Mouse (Mus musculus) heart, embryonic 13.5 days (tissue): ENCODE measurements around the gene Foxm1. TPM values are rescaled to one million over a fixed set of nuclear protein-coding genes. Genes with fewer than 3 reads are reported as not detected.
A peak's percentile ranks its signal among the peaks of the same experiment; 100 is the strongest.
"Not testable (repeated sequence)": the region's sequence is repeated elsewhere in the genome, so short reads cannot be mapped to it uniquely, and the experiment has no call there.

Source experiments
- ATAC-seq: fragments of 200-750 bp; cut with Nextera tagmentation; 2 replicates; pipeline ENCODE4 v1.8.0; 2017; ENCODE audit warnings: moderate TSS enrichment; ENCODE audit not compliant: insufficient number of reproducible peaks, low FRiP score, low TSS enrichment; ENCODE audit errors: extremely low read depth
- H3K27ac ChIP-seq: fragments of 300-500 bp; sonication (generic); replicated peaks from 2 replicates; pipeline ENCODE4 v1.5.1; 2015; ENCODE audit warnings: moderate library complexity, mild to moderate bottlenecking, inconsistent platforms
- H3K27me3 ChIP-seq: fragments of 300-500 bp; sonication (generic); replicated peaks from 2 replicates; pipeline ENCODE4 v1.6.1; 2015; ENCODE audit warnings: mild to moderate bottlenecking, inconsistent platforms
- H3K36me3 ChIP-seq: fragments of 300-500 bp; sonication (generic); 2 replicates; pipeline ENCODE4 v1.6.1; 2015; ENCODE audit warnings: mild to moderate bottlenecking, inconsistent platforms
- H3K4me1 ChIP-seq: fragments of 300-500 bp; sonication (generic); 2 replicates; pipeline ENCODE4 v1.6.1; 2015; ENCODE audit warnings: inconsistent platforms
- H3K4me2 ChIP-seq: fragments of 300-500 bp; sonication (generic); 2 replicates; pipeline ENCODE4 v1.6.1; 2015; ENCODE audit warnings: inconsistent platforms, mild to moderate bottlenecking, moderate library complexity
- H3K4me3 ChIP-seq: fragments of 300-500 bp; sonication (generic); 2 replicates; pipeline ENCODE4 v1.5.1; 2015; ENCODE audit warnings: moderate library complexity, mild to moderate bottlenecking, inconsistent platforms
- H3K9ac ChIP-seq: fragments of 300-500 bp; sonication (generic); 2 replicates; pipeline ENCODE4 v1.6.1; 2015; ENCODE audit warnings: inconsistent platforms, mild to moderate bottlenecking, moderate library complexity
- H3K9me3 ChIP-seq: fragments of 300-500 bp; sonication (generic); 2 replicates; pipeline ENCODE4 v1.6.1; 2016; ENCODE audit warnings: inconsistent platforms
- WGBS: fragments of 180-500 bp; shearing (Covaris S2); methylation state at CpG from one replicate; pipeline ENCODE4 v1.1.7; 2015; ENCODE audit warnings: mixed read lengths; 5-methylcytosine and 5-hydroxymethylcytosine counted together
- polyA plus RNA-seq: library from polyadenylated mRNA; unstranded; fragments of >200 nt; fragmentation: Nextera tagmentation; extraction: Ambion mirVana; gene quantifications from 2 replicates; pipeline ENCODE4 v1.2.1, GENCODE M21; 2015

Gene Foxm1
- polyA plus RNA-seq, 1 experiment from 2014 or later: 23.7 TPM

DNA sequence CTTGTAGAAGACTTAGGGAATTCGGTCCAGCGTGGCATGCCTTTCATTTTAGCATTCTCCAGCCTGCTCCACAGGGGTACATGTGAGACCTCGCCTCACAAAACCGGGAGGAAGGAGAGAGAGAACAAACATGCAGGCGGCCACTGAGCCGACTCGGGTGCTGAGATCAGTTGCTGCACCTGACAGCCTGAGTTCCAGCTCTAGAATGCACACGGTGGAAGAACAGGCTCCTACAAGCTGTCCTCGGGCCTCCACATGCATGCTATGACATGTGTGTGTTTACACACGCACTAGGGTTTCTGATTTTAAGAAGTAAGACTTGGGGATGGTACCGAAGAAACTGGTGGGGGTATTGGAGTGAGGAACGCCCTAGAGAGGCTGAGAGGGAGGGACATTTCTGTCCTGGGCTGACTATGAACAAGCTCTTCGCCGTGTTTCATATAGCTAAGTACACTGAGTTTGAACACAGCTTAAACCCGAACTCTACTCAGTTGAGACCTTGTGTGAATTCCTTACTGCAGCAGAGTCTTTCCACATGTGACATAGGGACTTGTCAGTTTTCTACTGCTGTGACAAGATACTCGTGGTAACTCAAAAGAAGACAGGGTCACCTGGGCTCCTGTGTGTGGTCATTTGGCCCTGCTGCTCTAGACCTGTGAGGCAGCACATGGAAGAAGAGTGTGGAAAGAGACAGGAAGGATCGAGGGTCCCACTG lies 13.8 kb downstream of the Foxm1 start:
- Histone ChIP-seq H3K9ac (no peak overlapping the region), H3K27me3 (no peaks in the 10 kb centered on the region), H3K36me3 (peaks cover 55% of the 10 kb centered on the region), H3K4me2 (no peak overlapping the region), H3K4me1 (peaks cover 8% of the 10 kb centered on the region), H3K9me3 (no peaks in the 10 kb centered on the region), H3K27ac (no peak overlapping the region), H3K4me3 (no peak overlapping the region)
- ATAC-seq: no peak
- WGBS: 90% methylated on average over 17 of the region's 17 CpGs

DNA sequence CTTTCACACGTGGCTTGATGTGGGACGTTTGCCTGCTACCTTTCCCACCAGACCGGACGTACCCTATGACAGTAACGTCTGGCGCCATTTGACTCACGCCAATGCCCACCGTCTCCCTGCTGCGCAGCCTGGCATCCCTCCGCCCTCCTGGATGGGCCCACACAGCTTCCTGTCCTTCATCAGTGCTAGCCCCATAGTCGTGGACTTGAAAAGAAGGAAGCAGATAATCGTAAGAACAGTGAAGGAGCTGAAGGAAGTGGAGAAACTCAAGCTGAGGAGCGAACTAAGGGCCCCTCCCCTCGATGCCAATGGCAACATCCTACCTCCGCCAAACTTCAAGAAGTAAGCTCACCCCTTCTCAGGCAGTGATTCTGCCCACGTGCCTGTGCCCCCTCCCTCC lies 16.9 kb downstream of the Foxm1 start:
- H3K9me3 ChIP-seq: no peaks in the 10 kb centered on the region
- H3K27ac ChIP-seq: no peak overlapping the region
- no peak overlapping the region for H3K9ac ChIP-seq
- ATAC-seq: no peak
- 78% methylated on average over 16 of the region's 16 CpGs for whole genome bisulfite sequencing
- H3K4me1 ChIP-seq: peaks cover 6% of the 10 kb centered on the region
- H3K4me2 ChIP-seq: no peak overlapping the region
- H3K27me3 ChIP-seq: no peaks in the 10 kb centered on the region
- no peak overlapping the region for H3K4me3 ChIP-seq
- peaks cover 24% of the 10 kb centered on the region for H3K36me3 ChIP-seq

DNA sequence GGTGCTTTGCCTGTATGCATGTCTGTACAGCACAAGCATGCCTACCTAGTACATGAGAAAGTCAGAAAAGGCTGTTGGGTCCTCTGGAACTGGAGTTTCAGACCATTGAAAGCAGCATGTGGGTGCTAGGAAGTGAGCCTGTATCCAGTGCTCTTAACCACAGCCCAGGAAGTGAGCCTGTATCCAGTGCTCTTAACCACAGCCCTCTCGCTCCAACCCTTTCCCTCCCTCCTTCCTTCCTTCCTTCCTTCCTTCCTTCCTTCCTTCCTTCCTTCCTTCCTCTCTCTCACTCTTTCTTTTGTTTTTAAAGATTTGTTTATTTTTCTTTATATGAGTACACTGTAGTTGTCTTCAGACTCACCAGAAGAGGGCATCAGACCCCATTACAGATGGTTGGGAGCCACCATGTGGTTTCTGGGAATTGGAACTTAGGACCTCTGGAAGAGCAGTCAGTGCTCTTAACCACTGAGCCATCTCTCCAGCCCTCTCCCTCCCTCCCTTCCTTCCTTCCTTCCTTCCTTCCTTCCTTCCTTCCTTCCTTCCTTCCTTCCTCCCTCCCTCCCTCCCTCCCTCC lies 17.9 kb downstream of the Foxm1 start:
- H3K9ac ChIP-seq, H3K4me3 ChIP-seq, ATAC-seq, H3K27me3 ChIP-seq, H3K27ac ChIP-seq, H3K4me2 ChIP-seq, H3K4me1 ChIP-seq, H3K9me3 ChIP-seq: not testable (repeated sequence)
- peaks cover 17% of the 10 kb centered on the region for H3K36me3 ChIP-seq
- WGBS: 43% methylated on average over 1 of the region's 1 CpGs

- Histone ChIP-seq H3K9ac (no peak overlapping the region), H3K4me3 (no peak overlapping the region), H3K4me2 (no peak overlapping the region), H3K27me3 (no peaks in the 10 kb centered on the region), H3K27ac (no peak overlapping the region), H3K36me3 (peaks cover 11% of the 10 kb centered on the region), H3K4me1 (no peaks in the 10 kb centered on the region), H3K9me3 (no peaks in the 10 kb centered on the region)
- no peak for ATAC-seq
- 66% methylated on average over 3 of the region's 3 CpGs for WGBS
These were observed 18.5 kb downstream of the Foxm1 start for GRCm38 (mm10) chr6:128381254-128381653.

- no peak overlapping the region for H3K27ac ChIP-seq
- H3K9me3 ChIP-seq: no peaks in the 10 kb centered on the region
- no peak overlapping the region for H3K9ac ChIP-seq
- 80% methylated on average over 7 of the region's 7 CpGs for WGBS
- no peak for ATAC-seq
- no peaks in the 10 kb centered on the region for H3K4me1 ChIP-seq
- H3K4me2 ChIP-seq: no peak overlapping the region
- no peaks in the 10 kb centered on the region for H3K36me3 ChIP-seq
- H3K4me3 ChIP-seq: no peak overlapping the region
- H3K27me3 ChIP-seq: no peaks in the 10 kb centered on the region
These were observed 21.0 kb downstream of the Foxm1 start for GRCm38 (mm10) chr6:128383752-128384151.

DNA sequence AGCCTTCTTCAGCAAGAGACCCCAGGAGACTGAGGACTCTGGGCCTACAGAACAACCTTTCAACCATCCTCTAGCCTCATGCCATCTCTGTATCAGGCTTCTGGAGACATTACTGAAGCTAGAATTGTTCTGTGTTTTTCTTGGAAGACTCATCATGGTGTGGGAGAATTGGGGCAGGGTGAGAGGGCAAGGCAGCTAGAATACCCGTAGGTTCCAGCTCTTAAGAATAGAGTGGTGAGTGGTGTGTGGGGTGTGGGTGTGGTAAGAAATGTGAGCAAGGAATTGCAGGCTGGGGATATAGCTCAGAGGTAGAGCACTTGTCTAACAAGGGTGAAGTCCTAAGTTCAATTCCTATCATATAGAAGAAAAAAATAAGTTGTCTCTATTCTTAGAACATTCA lies 22.3 kb downstream of the Foxm1 start:
- Histone ChIP-seq H3K9ac (no peak overlapping the region), H3K27me3 (no peaks in the 10 kb centered on the region), H3K4me1 (no peaks in the 10 kb centered on the region), H3K27ac (no peak overlapping the region), H3K36me3 (no peaks in the 10 kb centered on the region), H3K9me3 (no peaks in the 10 kb centered on the region), H3K4me3 (no peak overlapping the region), H3K4me2 (no peak overlapping the region)
- 70% methylated on average over 1 of the region's 1 CpGs for WGBS
- ATAC-seq: no peak

- Histone ChIP-seq H3K9ac (no peak overlapping the region), H3K9me3 (no peaks in the 10 kb centered on the region), H3K36me3 (no peaks in the 10 kb centered on the region), H3K27me3 (no peaks in the 10 kb centered on the region), H3K27ac (no peak overlapping the region), H3K4me3 (no peak overlapping the region), H3K4me1 (no peaks in the 10 kb centered on the region), H3K4me2 (no peak overlapping the region)
- 82% methylated on average over 1 of the region's 1 CpGs for WGBS
- no peak for ATAC-seq
These were observed 26.4 kb downstream of the Foxm1 start for GRCm38 (mm10) chr6:128389185-128389584.

DNA sequence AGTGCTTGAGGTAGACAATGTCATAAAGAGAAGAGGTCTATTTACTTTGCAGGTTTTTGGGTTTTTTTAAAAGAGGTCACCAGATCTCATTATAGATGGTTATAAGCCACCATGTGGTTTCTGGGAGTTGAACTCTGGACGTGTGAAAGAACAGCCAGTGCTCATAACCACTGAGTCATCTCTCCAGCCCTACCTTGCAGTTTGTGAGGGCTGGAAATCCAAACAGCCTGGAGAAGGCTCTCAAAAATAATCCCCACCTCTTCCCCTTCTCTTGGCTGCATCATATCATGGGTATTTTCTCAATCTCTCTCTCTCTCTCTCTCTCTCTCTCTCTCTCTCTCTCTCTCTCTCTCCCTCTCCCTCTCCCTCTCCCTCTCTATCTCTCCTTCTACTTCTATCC lies 27.9 kb downstream of the Foxm1 start:
- H3K4me2 ChIP-seq: no peak overlapping the region
- 43% methylated on average over 1 of the region's 1 CpGs for WGBS
- no peaks in the 10 kb centered on the region for H3K9me3 ChIP-seq
- H3K4me3 ChIP-seq: no peak overlapping the region
- no peaks in the 10 kb centered on the region for H3K36me3 ChIP-seq
- no peak overlapping the region for H3K9ac ChIP-seq
- no peaks in the 10 kb centered on the region for H3K4me1 ChIP-seq
- H3K27me3 ChIP-seq: no peaks in the 10 kb centered on the region
- H3K27ac ChIP-seq: no peak overlapping the region
- no peak for ATAC-seq

DNA sequence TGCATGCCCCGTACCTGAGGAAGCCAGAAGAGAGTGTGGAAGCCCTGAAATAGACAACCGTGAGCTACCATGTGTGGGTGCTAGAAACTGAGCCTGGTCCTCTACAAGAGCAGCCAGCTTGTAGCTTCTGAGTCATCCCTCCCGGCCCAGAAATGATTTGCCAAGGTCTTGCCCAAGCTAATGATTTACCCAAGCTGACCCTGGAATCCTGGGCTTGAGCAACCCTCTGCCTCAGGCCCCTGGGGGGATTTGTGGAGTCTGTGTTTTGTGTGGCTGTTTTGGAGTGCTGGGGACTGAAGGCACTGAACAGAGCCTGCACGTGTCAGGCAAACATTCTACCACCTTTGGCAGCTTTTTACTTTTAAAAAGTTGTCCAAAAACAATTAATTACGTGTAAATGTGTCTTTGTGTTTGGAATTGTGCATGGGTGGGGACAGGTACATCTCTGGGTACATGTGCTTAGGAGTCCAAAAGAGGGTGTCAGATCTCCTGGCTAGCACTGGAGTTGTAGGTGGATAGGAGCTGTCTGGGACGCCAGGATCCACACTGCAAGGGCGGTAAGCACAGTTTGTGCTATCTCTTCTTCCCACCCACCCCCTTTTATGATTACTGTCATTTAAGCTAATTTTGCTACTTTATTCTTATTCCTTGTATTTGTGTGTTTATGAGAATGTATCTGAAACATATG lies 35.0 kb downstream of the Foxm1 start:
- ATAC-seq: no peak
- Histone ChIP-seq H3K4me3 (no peak overlapping the region), H3K27me3 (no peaks in the 10 kb centered on the region), H3K27ac (no peak overlapping the region), H3K4me2 (no peak overlapping the region), H3K4me1 (peaks cover 15% of the 10 kb centered on the region), H3K9me3 (no peaks in the 10 kb centered on the region), H3K36me3 (no peaks in the 10 kb centered on the region), H3K9ac (no peak overlapping the region)
- WGBS: 71% methylated on average over 7 of the region's 7 CpGs

GRCm38 (mm10) chr6:128398996-128399395 lies 36.2 kb downstream of the Foxm1 start, which contains the start of gene Nrip2:
Gene Nrip2, plus strand, starts transcription at chr6:128399296.
- no peak for ATAC-seq
- Histone ChIP-seq H3K4me3 (peak within 1 kb of the TSS; percentile 37), H3K4me1 (peaks cover 15% of the 10 kb centered on the region), H3K27ac (peak within 1 kb of the TSS; percentile 38; the same call in 1 of the 2 replicates), H3K4me2 (peak within 1 kb of the TSS; percentile 64), H3K36me3 (no peaks in the 10 kb centered on the region), H3K9ac (peak within 1 kb of the TSS; percentile 69), H3K9me3 (no peaks in the 10 kb centered on the region), H3K27me3 (no peaks in the 10 kb centered on the region)
- WGBS: 60% methylated on average over 3 of the region's 3 CpGs

GRCm38 (mm10) chr6:128399421-128400185 lies 36.8 kb downstream of the Foxm1 start:
- 33% methylated on average over 21 of the region's 21 CpGs for WGBS
- ATAC-seq: no peak
- H3K4me3 ChIP-seq: peak overlapping the region; percentile 37
- no peaks in the 10 kb centered on the region for H3K36me3 ChIP-seq
- H3K27ac ChIP-seq: peak overlapping the region; percentile 38; the same call in 1 of the 2 replicates
- H3K9ac ChIP-seq: peak overlapping the region; percentile 69
- H3K4me2 ChIP-seq: peak overlapping the region; percentile 64
- H3K9me3 ChIP-seq: no peaks in the 10 kb centered on the region
- H3K4me1 ChIP-seq: peaks cover 18% of the 10 kb centered on the region
- H3K27me3 ChIP-seq: no peaks in the 10 kb centered on the region
